Mouse (Mus musculus): ENCODE results near the gene Mbip. TPM values are rescaled to one million over a fixed set of nuclear protein-coding genes. Genes with fewer than 3 reads are reported as not detected.

Gene Mbip
- polyA plus RNA-seq (2012; fragmentation: generic; extraction: Trizol) = 1 to 10 TPM in 1 of 2 experiments, under 1 TPM in 1; 0.28 to 5.1 TPM

DNA sequence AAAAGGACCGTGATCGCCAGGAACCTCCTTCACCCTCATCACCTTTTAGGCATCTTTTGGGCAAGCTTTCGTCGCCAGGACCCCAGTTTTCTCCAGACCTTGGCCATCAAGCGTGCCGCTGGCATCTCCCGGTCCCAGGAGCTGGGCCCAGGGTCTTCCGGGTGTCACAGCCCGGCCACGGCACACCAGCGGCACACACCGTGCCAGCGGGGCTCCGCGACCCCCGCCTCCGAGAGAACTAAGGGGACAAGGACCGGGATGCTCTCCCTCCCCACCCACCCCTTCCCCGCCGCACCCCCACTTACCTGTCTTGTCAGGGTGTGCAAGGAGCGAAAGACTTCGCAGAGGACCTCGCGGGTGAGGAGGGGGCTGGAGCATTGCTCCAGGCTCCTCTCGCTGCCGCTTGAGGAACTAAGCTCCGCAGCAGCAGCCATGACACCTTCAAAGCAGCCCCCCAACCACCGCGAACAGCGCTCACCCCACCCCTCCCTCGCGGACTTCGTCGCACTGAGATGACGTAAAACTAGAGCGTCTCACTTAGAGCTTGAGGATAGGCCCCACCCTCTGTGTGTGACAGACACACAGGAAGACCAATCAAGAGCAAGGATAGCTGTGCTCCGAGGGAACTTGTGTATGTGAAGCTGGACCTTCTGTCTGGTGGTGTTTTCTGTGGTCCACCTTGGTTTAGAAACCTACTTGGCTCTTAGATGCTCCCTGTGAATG is at the start of gene Mbip:
Gene Mbip (minus strand): TSS at position 528 of the 723 bp plus-strand sequence.

Other genes starting within 250 kb of the Mbip start
- gene Nkx2-1, start 191.0 kb upstream of the Mbip start, polyA plus RNA-seq (2012; fragmentation: generic; extraction: Trizol) = not detected